Mouse (Mus musculus) embryonic facial prominence, embryonic 13.5 days (tissue): Measurements from ENCODE around the gene Olfr433. TPM values are rescaled to one million over a fixed set of nuclear protein-coding genes. Genes with fewer than 3 reads are reported as not detected.
"Not testable (repeated sequence)": the region's sequence is repeated elsewhere in the genome, so short reads cannot be mapped to it uniquely, and the experiment has no call there.

Experiments
- ATAC-seq: fragments of 200-750 bp; cut with Nextera tagmentation; 2 replicates; pipeline ENCODE4 v1.8.0; 2017; ENCODE audit warnings: low read depth; ENCODE audit not compliant: insufficient number of reproducible peaks, insufficient read depth, low FRiP score, low TSS enrichment
- H3K27ac ChIP-seq: fragments of 300-500 bp; sonication (generic); 2 replicates; pipeline ENCODE4 v1.5.1; 2015; ENCODE audit warnings: moderate library complexity, mild to moderate bottlenecking, inconsistent platforms
- H3K27me3 ChIP-seq: fragments of 300-500 bp; sonication (generic); 2 replicates; pipeline ENCODE4 v1.6.1; 2015; ENCODE audit warnings: mild to moderate bottlenecking, inconsistent platforms
- H3K36me3 ChIP-seq: fragments of 300-500 bp; sonication (generic); 2 replicates; pipeline ENCODE4 v1.6.1; 2015; ENCODE audit warnings: mild to moderate bottlenecking, inconsistent platforms
- H3K4me1 ChIP-seq: fragments of 300-500 bp; sonication (generic); 2 replicates; pipeline ENCODE4 v1.6.1; 2015; ENCODE audit warnings: inconsistent platforms
- H3K4me2 ChIP-seq: fragments of 300-500 bp; sonication (generic); 2 replicates; pipeline ENCODE4 v1.6.1; 2015; ENCODE audit warnings: moderate library complexity, mild to moderate bottlenecking, inconsistent platforms
- H3K4me3 ChIP-seq: fragments of 300-500 bp; sonication (generic); 2 replicates; pipeline ENCODE4 v1.5.1; 2015; ENCODE audit warnings: mild to moderate bottlenecking, inconsistent platforms
- H3K9ac ChIP-seq: fragments of 300-500 bp; sonication (generic); 2 replicates; pipeline ENCODE4 v1.6.1; 2015; ENCODE audit warnings: mild to moderate bottlenecking, inconsistent platforms
- H3K9me3 ChIP-seq: fragments of 300-500 bp; sonication (generic); 2 replicates; pipeline ENCODE4 v1.6.1; 2016; ENCODE audit warnings: inconsistent platforms
- WGBS: fragments of 180-500 bp; shearing (Covaris S2); methylation state at CpG from one replicate; pipeline ENCODE4 v1.1.7; 2015; ENCODE audit warnings: mixed read lengths; 5-methylcytosine and 5-hydroxymethylcytosine counted together
- polyA plus RNA-seq: library from polyadenylated mRNA; unstranded; fragments of >200 nt; fragmentation: Nextera tagmentation; extraction: Ambion mirVana; gene quantifications from 2 replicates; pipeline ENCODE4 v1.2.1, GENCODE M21; 2015

The Olfr433 gene
- polyA plus RNA-seq, 1 experiment from 2014 or later = 0.10 TPM

- H3K27me3 ChIP-seq, H3K27ac ChIP-seq, ATAC-seq, H3K36me3 ChIP-seq, H3K4me1 ChIP-seq, H3K4me3 ChIP-seq, H3K9ac ChIP-seq, H3K4me2 ChIP-seq, H3K9me3 ChIP-seq: not testable (repeated sequence)
- WGBS = 73% methylated on average over 4 of the region's 4 CpGs
These were observed 8.9 kb downstream of the Olfr433 start for GRCm38 (mm10) chr1:174049357-174049756.

GRCm38 (mm10) chr1:174050532-174050931 lies 10.0 kb downstream of the Olfr433 start:
- Histone ChIP-seq H3K36me3 (no peaks in the 10 kb centered on the region), H3K9ac (no peak overlapping the region), H3K27me3 (no peaks in the 10 kb centered on the region), H3K4me2 (no peak overlapping the region), H3K4me1 (no peaks in the 10 kb centered on the region), H3K27ac (no peak overlapping the region), H3K9me3 (no peaks in the 10 kb centered on the region), H3K4me3 (no peak overlapping the region)
- 0 out of 2 replicates have a peak, but pooled peaks have one; percentile 20 for ATAC-seq
- 79% methylated on average over 4 of the region's 4 CpGs for whole genome bisulfite sequencing

- H3K27ac ChIP-seq = no peak overlapping the region
- no peaks in the 10 kb centered on the region for H3K9me3 ChIP-seq
- H3K27me3 ChIP-seq = no peaks in the 10 kb centered on the region
- no peaks in the 10 kb centered on the region for H3K4me1 ChIP-seq
- no peak overlapping the region for H3K4me3 ChIP-seq
- H3K36me3 ChIP-seq = no peaks in the 10 kb centered on the region
- 82% methylated on average over 4 of the region's 4 CpGs for WGBS
- no peak for ATAC-seq
- no peak overlapping the region for H3K9ac ChIP-seq
- no peak overlapping the region for H3K4me2 ChIP-seq
These were observed 11.0 kb downstream of the Olfr433 start for GRCm38 (mm10) chr1:174051515-174051914.

- 80% methylated on average over 5 of the region's 5 CpGs for WGBS
- no peak for ATAC-seq
These were observed 11.5 kb downstream of the Olfr433 start for GRCm38 (mm10) chr1:174051931-174052536.

GRCm38 (mm10) chr1:174052981-174053380 lies 12.5 kb downstream of the Olfr433 start:
- H3K9ac ChIP-seq = no peak overlapping the region
- no peaks in the 10 kb centered on the region for H3K4me1 ChIP-seq
- no peak overlapping the region for H3K4me3 ChIP-seq
- H3K4me2 ChIP-seq = no peak overlapping the region
- H3K27me3 ChIP-seq = no peaks in the 10 kb centered on the region
- no peaks in the 10 kb centered on the region for H3K9me3 ChIP-seq
- no peak for ATAC-seq
- H3K27ac ChIP-seq = no peak overlapping the region
- no peaks in the 10 kb centered on the region for H3K36me3 ChIP-seq
- whole genome bisulfite sequencing = 87% methylated on average over 3 of the region's 3 CpGs

More at GRCm38 (mm10) chr1:174051931-174052536, 11.5 kb downstream of the Olfr433 start:
- H3K27ac ChIP-seq = no peak overlapping the region
- H3K9me3 ChIP-seq = no peaks in the 10 kb centered on the region
- no peaks in the 10 kb centered on the region for H3K36me3 ChIP-seq
- no peaks in the 10 kb centered on the region for H3K4me1 ChIP-seq
- no peak overlapping the region for H3K4me2 ChIP-seq
- no peak overlapping the region for H3K4me3 ChIP-seq
- H3K27me3 ChIP-seq = no peaks in the 10 kb centered on the region
- H3K9ac ChIP-seq = no peak overlapping the region

GRCm38 (mm10) chr1:174055248-174055647 lies 14.7 kb downstream of the Olfr433 start:
- 86% methylated on average over 2 of the region's 2 CpGs for WGBS
- no peaks in the 10 kb centered on the region for H3K27me3 ChIP-seq
- no peak overlapping the region for H3K4me3 ChIP-seq
- no peaks in the 10 kb centered on the region for H3K36me3 ChIP-seq
- H3K9ac ChIP-seq = no peak overlapping the region
- H3K9me3 ChIP-seq = no peaks in the 10 kb centered on the region
- H3K27ac ChIP-seq = no peak overlapping the region
- H3K4me1 ChIP-seq = no peaks in the 10 kb centered on the region
- ATAC-seq = no peak
- no peak overlapping the region for H3K4me2 ChIP-seq

GRCm38 (mm10) chr1:174066305-174066704 lies 25.8 kb downstream of the Olfr433 start, which contains the start of gene Olfr430:
Olfr430 (plus strand) TSS chr1:174066605.
- 81% methylated on average over 3 of the region's 3 CpGs for WGBS
- H3K36me3 ChIP-seq = no peaks in the 10 kb centered on the region
- H3K27ac ChIP-seq = no peak within 1 kb of the TSS
- ATAC-seq = no peak
- no peaks in the 10 kb centered on the region for H3K9me3 ChIP-seq
- H3K9ac ChIP-seq = no peak within 1 kb of the TSS
- no peak within 1 kb of the TSS for H3K4me2 ChIP-seq
- H3K4me1 ChIP-seq = no peaks in the 10 kb centered on the region
- H3K27me3 ChIP-seq = no peaks in the 10 kb centered on the region
- H3K4me3 ChIP-seq = no peak within 1 kb of the TSS

GRCm38 (mm10) chr1:174084031-174084430 lies 43.5 kb downstream of the Olfr433 start, which contains the start of gene Olfr429:
Olfr429 (plus strand) TSS chr1:174084331.
- Histone ChIP-seq H3K27ac (no peak within 1 kb of the TSS), H3K9me3 (no peaks in the 10 kb centered on the region), H3K4me1 (no peaks in the 10 kb centered on the region), H3K9ac (no peak within 1 kb of the TSS), H3K4me3 (no peak within 1 kb of the TSS), H3K27me3 (no peaks in the 10 kb centered on the region), H3K4me2 (no peak within 1 kb of the TSS), H3K36me3 (no peaks in the 10 kb centered on the region)
- no peak for ATAC-seq
- 86% methylated on average over 2 of the region's 2 CpGs for WGBS

Other genes with a start within 250 kb of the Olfr433 start
- 0.63 and 1.1 TPM in 2 replicates for gene Ifi211, start 127.7 kb upstream of the Olfr433 start, polyA plus RNA-seq
- 0.62 and 1.7 TPM in 2 replicates for gene Mndal, start 98.2 kb upstream of the Olfr433 start, polyA plus RNA-seq
- gene Ifi203, start 98.0 kb upstream of the Olfr433 start, polyA plus RNA-seq = 0.34 and 0.53 TPM in 2 replicates
- 1.5 and 2.0 TPM in 2 replicates for gene Ifi202b, start 58.0 kb upstream of the Olfr433 start, polyA plus RNA-seq
- not detected in 2 replicates for gene Ifi205, start 8.9 kb upstream of the Olfr433 start, polyA plus RNA-seq
- gene Olfr432, start 8.5 kb downstream of the Olfr433 start, polyA plus RNA-seq = not detected in 2 replicates
- 0.08 and 0.14 TPM in 2 replicates for gene Olfr430, start 25.9 kb downstream of the Olfr433 start, polyA plus RNA-seq
- gene Olfr429, start 43.6 kb downstream of the Olfr433 start, polyA plus RNA-seq = 0.22 and 0.37 TPM in 2 replicates
- gene Olfr427, start 56.2 kb downstream of the Olfr433 start, polyA plus RNA-seq = not detected in 2 replicates
- gene Olfr231, start 80.5 kb downstream of the Olfr433 start, polyA plus RNA-seq = 0.37 and 0.85 TPM in 2 replicates
- not detected in 2 replicates for gene Olfr424, start 90.8 kb downstream of the Olfr433 start, polyA plus RNA-seq
- gene Olfr420, start 114.9 kb downstream of the Olfr433 start, polyA plus RNA-seq = not detected in 2 replicates
- 0.38 and 0.67 TPM in 2 replicates for gene Spta1, start 132.1 kb downstream of the Olfr433 start, polyA plus RNA-seq
- not detected in 2 replicates for gene Olfr419, start 211.4 kb downstream of the Olfr433 start, polyA plus RNA-seq